Mouse (Mus musculus): ENCODE measurements at regions not wholly inside any gene's neighbourhood (a gene's known extent, or its start where the extent isn't known, plus 50 kb on each side); places are given as distances from the start of the nearest gene placed in this dataset.

- TF ChIP-seq POLR2A (IDR thresholded peaks at IDR 0.05; ENCODE audit: insufficient read depth, low read depth, low read length) = no peak
- no peak for TF ChIP-seq CTCF (IDR thresholded peaks at IDR 0.05)
- no peak for TF ChIP-seq EP300 (IDR thresholded peaks at IDR 0.05; ENCODE audit: insufficient read depth, low read depth, low read length)
These were observed 130.2 kb downstream of the Spata18 start for GRCm38 (mm10) chr5:73781190-73781940.

All from heart, adult 2 months (tissue).